20 mouse cellular contexts compared by ENCODE assay signal in the genomic region with DNA sequence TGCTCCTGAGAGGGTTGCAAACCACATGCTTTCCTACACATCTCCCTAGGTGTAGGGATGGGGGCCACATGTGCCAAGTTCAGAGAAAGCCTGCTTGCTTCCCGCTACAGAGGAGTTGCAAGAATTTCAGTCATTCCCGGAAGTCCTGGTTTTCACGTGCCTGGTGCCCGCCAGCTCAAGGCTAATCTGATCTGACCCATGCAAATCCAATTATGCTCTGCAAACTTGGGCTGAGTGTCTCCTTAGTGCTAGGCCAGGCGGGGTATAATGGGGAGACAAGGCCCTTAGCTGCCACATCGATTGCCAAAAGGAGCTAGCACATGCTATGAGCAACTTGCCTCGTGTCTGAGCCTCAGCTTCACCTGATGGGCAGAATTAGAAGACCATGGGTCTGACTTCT.
DNase-seq lines count a peak whose midpoint lies in the region; ATAC-seq lines count a peak whose summit lies in the region.
"Had no signal": no experiment of that assay in that cellular context is flagged by ENCODE, and none has a peak within 500 bp of the region (broad histone marks: within the 10 kb centered on the region; RNA-seq: fewer than 3 reads in every experiment).

No protein-coding gene starts in this region.

- no peak overlapping the region for H3K9ac ChIP-seq in midbrain, embryonic 13.5 days (replicated peaks)
- H3K9ac ChIP-seq in embryonic facial prominence, embryonic 11.5 days (replicated peaks; ENCODE audit: low read length), result no peak overlapping the region
- H3K9ac ChIP-seq: embryonic facial prominence, embryonic 15.5 days; neural tube, embryonic 13.5 days had no signal

- no peak overlapping the region for H3K4me3 ChIP-seq in midbrain, embryonic 10.5 days
- H3K4me3 ChIP-seq in midbrain, embryonic 13.5 days (replicated peaks), result no peak overlapping the region
- no peak overlapping the region for H3K4me3 ChIP-seq in embryonic facial prominence, embryonic 11.5 days (ENCODE audit: low read depth, low read length)
- H3K4me3 ChIP-seq: embryonic facial prominence, embryonic 15.5 days; myocyte; neural tube, embryonic 13.5 days had no signal

- H3K27me3 ChIP-seq in midbrain, embryonic 10.5 days (ENCODE audit: low read depth, poor library complexity, severe bottlenecking), result peaks cover 67% of the 10 kb centered on the region
- peaks cover 43% of the 10 kb centered on the region for H3K27me3 ChIP-seq in midbrain, embryonic 13.5 days
- H3K27me3 ChIP-seq in embryonic facial prominence, embryonic 11.5 days (ENCODE audit: control insufficient read depth, insufficient read depth, low read length), result no peaks in the 10 kb centered on the region
- H3K27me3 ChIP-seq: neural tube, embryonic 13.5 days had no signal

- WGBS in midbrain, embryonic 10.5 days, result 35% methylated on average over 7 of the region's 7 CpGs
- WGBS in midbrain, embryonic 13.5 days, result 33% methylated on average over 7 of the region's 7 CpGs
- 41% methylated on average over 7 of the region's 7 CpGs for WGBS in embryonic facial prominence, embryonic 11.5 days

- DNase-seq in embryo, embryonic 10 days (ENCODE audit: low spot score), result peak; percentile 49
- no peak for DNase-seq in embryo, embryonic 9.5 days (ENCODE audit: extremely low spot score)
- DNase-seq in midbrain, embryonic 10.5 days (ENCODE audit: low spot score), result peak; percentile 64
- peak; percentile 70 for DNase-seq in embryonic facial prominence, embryonic 11.5 days (ENCODE audit: low spot score)
- peak; percentile 69 for DNase-seq in retina, postnatal 1 day
- no peak for DNase-seq in adrenal gland, postnatal 10 days
- DNase-seq in adipocyte (ENCODE audit: low spot score), result no peak
- DNase-seq: cerebellum, adult 18-20 months; cerebellum, postnatal 25 days; kidney, adult 9 months; kidney, postnatal 14 days; lung, postnatal 4 days; thymus, adult 18-20 months; thymus, postnatal 36 days had no signal

- H3K9me3 ChIP-seq in midbrain, embryonic 10.5 days (replicated peaks), result no peaks in the 10 kb centered on the region
- H3K9me3 ChIP-seq in midbrain, embryonic 13.5 days, result no peaks in the 10 kb centered on the region
- H3K9me3 ChIP-seq in embryonic facial prominence, embryonic 11.5 days (replicated peaks; ENCODE audit: control insufficient read depth, low read length), result no peaks in the 10 kb centered on the region
- H3K9me3 ChIP-seq: embryonic facial prominence, embryonic 15.5 days; neural tube, embryonic 13.5 days had no signal

- H3K27ac ChIP-seq in midbrain, embryonic 10.5 days (replicated peaks), result peak overlapping the region; percentile 63; the same call in 1 of the 2 replicates
- no peak overlapping the region for H3K27ac ChIP-seq in midbrain, embryonic 13.5 days
- no peak overlapping the region for H3K27ac ChIP-seq in embryonic facial prominence, embryonic 11.5 days (replicated peaks; ENCODE audit: low read depth, low read length)
- H3K27ac ChIP-seq: embryonic facial prominence, embryonic 15.5 days; hindbrain, postnatal 0 days; neural tube, embryonic 13.5 days had no signal

- H3K4me1 ChIP-seq in midbrain, embryonic 10.5 days, result peaks cover 68% of the 10 kb centered on the region
- H3K4me1 ChIP-seq in midbrain, embryonic 13.5 days (replicated peaks), result peaks cover 21% of the 10 kb centered on the region
- no peaks in the 10 kb centered on the region; the same call in none of the 2 replicates for H3K4me1 ChIP-seq in embryonic facial prominence, embryonic 11.5 days (ENCODE audit: control insufficient read depth, insufficient read depth, low read length)
- H3K4me1 ChIP-seq: embryonic facial prominence, embryonic 15.5 days had no signal

- ATAC-seq in midbrain, embryonic 13.5 days, result no peak
- ATAC-seq in embryonic facial prominence, embryonic 11.5 days (replicated peaks; ENCODE audit: insufficient number of reproducible peaks, low FRiP score, low TSS enrichment, low read depth), result no peak
- ATAC-seq: hindbrain, postnatal 0 days; intestine, embryonic 16.5 days had no signal

- peaks cover 37% of the 10 kb centered on the region for H3K36me3 ChIP-seq in midbrain, embryonic 10.5 days
- no peaks in the 10 kb centered on the region for H3K36me3 ChIP-seq in midbrain, embryonic 13.5 days
- no peaks in the 10 kb centered on the region for H3K36me3 ChIP-seq in embryonic facial prominence, embryonic 11.5 days (replicated peaks; ENCODE audit: control insufficient read depth, insufficient read depth, low read depth, low read length)
- H3K36me3 ChIP-seq: embryonic facial prominence, embryonic 15.5 days; neural tube, embryonic 13.5 days had no signal

- no peak overlapping the region for H3K4me2 ChIP-seq in midbrain, embryonic 13.5 days (replicated peaks)
- H3K4me2 ChIP-seq in embryonic facial prominence, embryonic 11.5 days (ENCODE audit: low read depth, low read length), result no peak overlapping the region
- H3K4me2 ChIP-seq: embryonic facial prominence, embryonic 15.5 days; neural tube, embryonic 13.5 days had no signal

Comparison
In these comparisons a context has a peak if more than half of its experiments do, and no peak if none do; other contexts are left out.
1. DNase-seq: peak in embryo, embryonic 10 days (single experiment), midbrain, embryonic 10.5 days (single experiment), embryonic facial prominence, embryonic 11.5 days (single experiment) and retina, postnatal 1 day (single experiment); none in embryo, embryonic 9.5 days (single experiment), adrenal gland, postnatal 10 days (single experiment) and adipocyte (single experiment).